ENCODE assay signal across 19 mouse cellular contexts in the genomic region with DNA sequence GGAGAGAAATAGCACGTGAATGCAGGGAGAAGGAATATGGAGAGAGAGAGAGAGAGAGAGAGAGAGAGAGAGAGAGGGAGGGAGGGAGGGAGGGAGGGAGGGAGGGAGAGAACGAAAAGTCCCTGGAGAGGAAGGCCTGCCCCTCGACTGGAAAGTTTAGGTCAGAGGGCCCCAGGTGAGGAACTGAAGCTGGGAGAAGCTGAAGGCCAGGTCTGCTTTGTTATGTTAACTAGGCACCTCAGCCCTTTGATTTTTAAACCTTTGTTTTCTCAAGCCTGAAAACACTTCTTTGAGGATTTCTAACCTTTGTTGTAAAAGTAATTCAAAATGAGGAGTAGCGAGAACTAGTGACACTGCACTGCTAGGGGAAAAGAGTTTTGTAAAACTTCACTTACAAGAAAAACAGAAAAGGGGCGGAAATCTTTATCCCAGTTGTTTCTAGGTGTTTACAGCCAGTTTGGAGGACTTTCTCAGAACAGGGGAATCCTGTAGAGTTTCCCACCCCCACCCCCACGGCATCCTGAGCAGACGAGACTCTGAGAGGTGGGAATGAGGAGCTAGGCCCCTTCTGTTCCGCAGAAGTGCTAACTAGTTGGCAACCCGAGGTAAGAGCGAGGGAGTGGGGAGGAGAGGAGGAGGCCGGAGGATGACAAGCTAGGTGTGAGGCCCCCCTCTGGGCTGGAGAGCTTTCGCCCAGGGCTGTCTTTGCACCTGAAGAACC.
DNase-seq lines count a peak whose midpoint lies in the region; ATAC-seq and TF ChIP-seq lines count a peak whose summit lies in the region.
"Had no signal": no experiment of that assay in that cellular context is flagged by ENCODE, and none has a peak within 500 bp of the region (broad histone marks: within the 10 kb centered on the region; RNA-seq: fewer than 3 reads in every experiment).

No protein-coding gene starts in this region.

- H3K9ac ChIP-seq in hindbrain, embryonic 15.5 days = no peak overlapping the region
- H3K9ac ChIP-seq in hindbrain, embryonic 16.5 days (ENCODE audit: low read depth, low read length) = no peak overlapping the region
- H3K9ac ChIP-seq: liver, embryonic 12.5 days had no signal

- no peak for TF ChIP-seq CTCF in brain, embryonic 14.5 days (IDR thresholded peaks at IDR 0.05; ENCODE audit: borderline replicate concordance, extremely low read depth, insufficient read depth, insufficient read length)

- WGBS in hindbrain, embryonic 15.5 days = 18% methylated on average over 11 of the region's 12 CpGs
- 32% methylated on average over 12 of the region's 12 CpGs for WGBS in hindbrain, embryonic 16.5 days
- 18% methylated on average over 12 of the region's 12 CpGs for WGBS in limb, embryonic 10.5 days

- DNase-seq in ES-CJ7 (ENCODE audit: low read depth, low spot score) (peak; percentile 90), adipocyte (ENCODE audit: low spot score) (no peak)
- DNase-seq in brain, embryonic 14.5 days (ENCODE audit: low read depth) = peak; percentile 44
- no peak for DNase-seq in limb, embryonic 10.5 days (ENCODE audit: low spot score)
- DNase-seq in right cerebral cortex, postnatal 10 days (ENCODE audit: low spot score in 2 of 2) = no peak
- no peak for DNase-seq in layer of hippocampus, adult 18-20 months (ENCODE audit: low spot score in 2 of 2)
- DNase-seq: adrenal gland, postnatal 25 days; cerebellum, postnatal 10 days; heart, postnatal 4 days; kidney, postnatal 14 days; right cerebral cortex, postnatal 14 days had no signal

- no peak for TF ChIP-seq POLR2A in brain, embryonic 14.5 days (IDR thresholded peaks at IDR 0.05; ENCODE audit: borderline replicate concordance, extremely low read depth, insufficient read depth, insufficient read length, poor library complexity, severe bottlenecking)

- no peaks in the 10 kb centered on the region for H3K9me3 ChIP-seq in hindbrain, embryonic 15.5 days
- H3K9me3 ChIP-seq in hindbrain, embryonic 16.5 days (ENCODE audit: control insufficient read depth, low read length) = no peaks in the 10 kb centered on the region
- no peaks in the 10 kb centered on the region for H3K9me3 ChIP-seq in limb, embryonic 10.5 days (replicated peaks)
- H3K9me3 ChIP-seq: heart, embryonic 10.5 days had no signal

- H3K36me3 ChIP-seq in hindbrain, embryonic 15.5 days = no peaks in the 10 kb centered on the region
- H3K36me3 ChIP-seq in hindbrain, embryonic 16.5 days (ENCODE audit: control insufficient read depth, insufficient read depth, low read length) = no peaks in the 10 kb centered on the region
- H3K36me3 ChIP-seq in limb, embryonic 10.5 days = no peaks in the 10 kb centered on the region
- H3K36me3 ChIP-seq: heart, embryonic 10.5 days; liver, embryonic 12.5 days had no signal

- peaks cover 7% of the 10 kb centered on the region for H3K4me1 ChIP-seq in hindbrain, embryonic 15.5 days (replicated peaks)
- no peaks in the 10 kb centered on the region for H3K4me1 ChIP-seq in hindbrain, embryonic 16.5 days (ENCODE audit: control insufficient read depth, insufficient read depth, low read depth, low read length)
- peaks cover 15% of the 10 kb centered on the region for H3K4me1 ChIP-seq in limb, embryonic 10.5 days
- H3K4me1 ChIP-seq: liver, embryonic 12.5 days had no signal

- ATAC-seq in hindbrain, embryonic 15.5 days (ENCODE audit: low FRiP score, low read depth) = no peak; the same call in 1 of the 2 replicates
- no peak for ATAC-seq in hindbrain, embryonic 16.5 days
- ATAC-seq: CD4-positive, CD25-positive, alpha-beta regulatory T cell, adult 4 months; intestine, embryonic 16.5 days; liver, embryonic 12.5 days; Patski had no signal

- no peaks in the 10 kb centered on the region for H3K27me3 ChIP-seq in hindbrain, embryonic 15.5 days
- H3K27me3 ChIP-seq in hindbrain, embryonic 16.5 days (replicated peaks; ENCODE audit: control insufficient read depth, insufficient read depth, low read length) = no peaks in the 10 kb centered on the region
- H3K27me3 ChIP-seq in limb, embryonic 10.5 days (ENCODE audit: low read depth, poor library complexity, severe bottlenecking) = 0 out of 2 replicates have a peak, but pooled peaks cover 6% of the 10 kb centered on the region
- H3K27me3 ChIP-seq: liver, embryonic 12.5 days had no signal

- H3K27ac ChIP-seq in hindbrain, embryonic 15.5 days (replicated peaks) = no peak overlapping the region
- H3K27ac ChIP-seq in hindbrain, embryonic 16.5 days (ENCODE audit: low read depth, low read length) = no peak overlapping the region
- H3K27ac ChIP-seq in limb, embryonic 10.5 days = 0 out of 2 replicates have a peak overlapping the region, but pooled peaks have one; percentile 4
- H3K27ac ChIP-seq: heart, embryonic 10.5 days; liver, embryonic 12.5 days had no signal

- H3K4me3 ChIP-seq in hindbrain, embryonic 15.5 days = no peak overlapping the region
- H3K4me3 ChIP-seq in hindbrain, embryonic 16.5 days (ENCODE audit: low read length) = no peak overlapping the region
- peak overlapping the region; percentile 10; the same call in 1 of the 2 replicates for H3K4me3 ChIP-seq in limb, embryonic 10.5 days
- H3K4me3 ChIP-seq: heart, embryonic 10.5 days; liver, embryonic 12.5 days; myocyte had no signal

- H3K4me2 ChIP-seq in hindbrain, embryonic 15.5 days = 0 out of 2 replicates have a peak overlapping the region, but pooled peaks have one; percentile 15
- H3K4me2 ChIP-seq in hindbrain, embryonic 16.5 days (ENCODE audit: low read length) = no peak overlapping the region
- H3K4me2 ChIP-seq: liver, embryonic 12.5 days had no signal

Comparison
In these comparisons a context has a peak if more than half of its experiments do, and no peak if none do; other contexts are left out.
1. DNase-seq: peak in ES-CJ7 (single experiment) and brain, embryonic 14.5 days (single experiment); none in limb, embryonic 10.5 days (single experiment), right cerebral cortex, postnatal 10 days (0 of 2), adipocyte (single experiment) and layer of hippocampus, adult 18-20 months (0 of 2).